ENCODE assay signal across 17 mouse cellular contexts in the genomic region with DNA sequence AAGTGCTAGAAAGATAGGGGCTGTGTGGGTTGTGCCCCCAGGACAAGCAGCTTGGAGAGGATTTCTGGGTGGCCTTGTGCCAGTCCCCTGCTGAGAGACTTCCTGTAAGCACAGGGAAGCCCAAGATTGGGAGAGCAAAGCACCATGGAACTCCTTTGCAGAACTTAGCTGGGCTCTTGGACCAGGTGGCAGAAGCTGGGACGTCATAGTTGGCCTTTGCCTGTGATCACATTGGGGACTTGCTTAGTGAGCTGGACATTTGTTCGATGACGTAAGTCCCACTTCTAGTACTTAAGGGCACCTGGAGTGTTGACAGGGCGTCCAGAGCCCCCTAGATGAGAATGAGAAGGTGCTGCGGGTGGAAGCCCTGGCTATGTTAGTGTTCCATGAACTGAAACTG.
DNase-seq lines count a peak whose midpoint lies in the region; ATAC-seq lines count a peak whose summit lies in the region.
"Had no signal": no experiment of that assay in that cellular context is flagged by ENCODE, and none has a peak within 500 bp of the region (broad histone marks: within the 10 kb centered on the region; RNA-seq: fewer than 3 reads in every experiment).

No protein-coding gene starts in this region.

- peak overlapping the region; percentile 4 for H3K4me2 ChIP-seq in heart, embryonic 14.5 days (ENCODE audit: low read length)
- no peak overlapping the region for H3K4me2 ChIP-seq in lung, embryonic 16.5 days (ENCODE audit: low read depth, low read length)
- no peak overlapping the region for H3K4me2 ChIP-seq in kidney, embryonic 14.5 days (replicated peaks; ENCODE audit: low read depth, low read length)
- H3K4me2 ChIP-seq: embryonic facial prominence, embryonic 13.5 days; kidney, embryonic 15.5 days; liver, embryonic 11.5 days had no signal

- H3K9ac ChIP-seq in heart, embryonic 14.5 days (ENCODE audit: low read length), result peak overlapping the region; percentile 2; the same call in 1 of the 2 replicates
- no peak overlapping the region for H3K9ac ChIP-seq in lung, embryonic 16.5 days (ENCODE audit: low read length)
- H3K9ac ChIP-seq in kidney, embryonic 14.5 days (ENCODE audit: low read depth, low read length), result no peak overlapping the region
- H3K9ac ChIP-seq: embryonic facial prominence, embryonic 13.5 days; kidney, embryonic 15.5 days had no signal

- no peaks in the 10 kb centered on the region for H3K27me3 ChIP-seq in heart, embryonic 10.5 days (ENCODE audit: insufficient read depth, poor library complexity, severe bottlenecking)
- H3K27me3 ChIP-seq in heart, embryonic 14.5 days (ENCODE audit: control insufficient read depth, insufficient read depth, low read length), result no peaks in the 10 kb centered on the region
- no peaks in the 10 kb centered on the region for H3K27me3 ChIP-seq in lung, embryonic 16.5 days (ENCODE audit: control insufficient read depth, insufficient read depth, low read depth, low read length)
- H3K27me3 ChIP-seq in kidney, embryonic 14.5 days (ENCODE audit: control insufficient read depth, insufficient read depth, low read length), result no peaks in the 10 kb centered on the region
- H3K27me3 ChIP-seq: embryonic facial prominence, embryonic 13.5 days; kidney, embryonic 15.5 days had no signal

- peaks cover 63% of the 10 kb centered on the region for H3K4me1 ChIP-seq in heart, embryonic 10.5 days
- peaks cover 41 to 54% of the 10 kb centered on the region in 2 experiments for H3K4me1 ChIP-seq in heart, embryonic 14.5 days (ENCODE audit: control insufficient read depth in 2 of 2, insufficient read depth in 2 of 2, low read length in 2 of 2)
- peaks cover 22% of the 10 kb centered on the region for H3K4me1 ChIP-seq in lung, embryonic 16.5 days (replicated peaks; ENCODE audit: control insufficient read depth, insufficient read depth, low read length)
- no peaks in the 10 kb centered on the region for H3K4me1 ChIP-seq in kidney, embryonic 14.5 days (ENCODE audit: control insufficient read depth, insufficient read depth, low read length)
- H3K4me1 ChIP-seq: embryonic facial prominence, embryonic 13.5 days had no signal

- H3K4me3 ChIP-seq in heart, embryonic 10.5 days, result peak overlapping the region; percentile 15; the same call in 1 of the 2 replicates
- no peak overlapping the region for H3K4me3 ChIP-seq in heart, embryonic 14.5 days (ENCODE audit: control insufficient read depth in 1 of 2, insufficient read depth in 1 of 2, low read depth in 1 of 2, low read length in 2 of 2)
- no peak overlapping the region for H3K4me3 ChIP-seq in lung, embryonic 16.5 days (ENCODE audit: low read length)
- H3K4me3 ChIP-seq in kidney, embryonic 14.5 days (ENCODE audit: low read length), result no peak overlapping the region
- H3K4me3 ChIP-seq: embryonic facial prominence, embryonic 13.5 days; kidney, embryonic 15.5 days had no signal

- peak overlapping the region; percentile 78 for H3K27ac ChIP-seq in heart, embryonic 10.5 days
- H3K27ac ChIP-seq in heart, embryonic 14.5 days (replicated peaks in 1 of 2; ENCODE audit: control insufficient read depth in 1 of 2, insufficient read depth in 1 of 2, low read depth in 2 of 2, low read length in 2 of 2), result peak overlapping the region; percentile 74 to 77
- 0 out of 2 replicates have a peak overlapping the region, but pooled peaks have one; percentile 32 for H3K27ac ChIP-seq in lung, embryonic 16.5 days (ENCODE audit: low read length)
- H3K27ac ChIP-seq in kidney, embryonic 14.5 days (ENCODE audit: low read depth, low read length), result no peak overlapping the region
- H3K27ac ChIP-seq: embryonic facial prominence, embryonic 13.5 days; kidney, embryonic 15.5 days; stomach, postnatal 0 days had no signal

- DNase-seq in heart, embryonic 10.5 days (ENCODE audit: low spot score), result no peak
- DNase-seq in heart, adult 9 months (ENCODE audit: low spot score in 2 of 2), result no peak
- peak; percentile 53 to 54 for DNase-seq in cerebellum, postnatal 10 days
- no peak for DNase-seq in left cerebral cortex, adult 11 months (ENCODE audit: low spot score)
- DNase-seq in thymus, postnatal 36 days, result no peak
- DNase-seq: gastrocnemius, postnatal 14 days had no signal

- no peaks in the 10 kb centered on the region for H3K9me3 ChIP-seq in heart, embryonic 10.5 days
- H3K9me3 ChIP-seq in heart, embryonic 14.5 days (ENCODE audit: control insufficient read depth, low read length), result no peaks in the 10 kb centered on the region
- H3K9me3 ChIP-seq in lung, embryonic 16.5 days (ENCODE audit: control insufficient read depth, low read length), result no peaks in the 10 kb centered on the region
- H3K9me3 ChIP-seq in kidney, embryonic 14.5 days (ENCODE audit: control insufficient read depth, low read length), result no peaks in the 10 kb centered on the region
- H3K9me3 ChIP-seq: embryonic facial prominence, embryonic 13.5 days; kidney, embryonic 15.5 days had no signal

- 0 out of 2 replicates have a peak, but pooled peaks have one; percentile 19 for ATAC-seq in heart, embryonic 14.5 days (ENCODE audit: insufficient number of reproducible peaks, insufficient read depth, low FRiP score, low read depth)
- ATAC-seq in lung, embryonic 16.5 days (ENCODE audit: low read depth), result peak; percentile 37
- no peak for ATAC-seq in kidney, embryonic 14.5 days (ENCODE audit: low FRiP score, low TSS enrichment)
- ATAC-seq: forebrain, embryonic 14.5 days; hindbrain, embryonic 16.5 days; intestine, embryonic 16.5 days; midbrain, embryonic 16.5 days had no signal

- peaks cover 7% of the 10 kb centered on the region; the same call in 1 of the 2 replicates for H3K36me3 ChIP-seq in heart, embryonic 10.5 days
- peaks cover 10% of the 10 kb centered on the region for H3K36me3 ChIP-seq in heart, embryonic 14.5 days (ENCODE audit: control insufficient read depth, insufficient read depth, low read length)
- no peaks in the 10 kb centered on the region for H3K36me3 ChIP-seq in lung, embryonic 16.5 days (ENCODE audit: control insufficient read depth, insufficient read depth, low read length)
- no peaks in the 10 kb centered on the region for H3K36me3 ChIP-seq in kidney, embryonic 14.5 days (ENCODE audit: control insufficient read depth, insufficient read depth, low read length)
- H3K36me3 ChIP-seq: kidney, embryonic 15.5 days had no signal

- 38% methylated on average over 5 of the region's 5 CpGs for WGBS in heart, embryonic 10.5 days
- WGBS in heart, embryonic 14.5 days, result 34% methylated on average over 5 of the region's 5 CpGs
- 44% methylated on average over 5 of the region's 5 CpGs for WGBS in lung, embryonic 16.5 days
- WGBS in kidney, embryonic 14.5 days, result 91% methylated on average over 5 of the region's 5 CpGs

Comparison
In these comparisons a context has a peak if more than half of its experiments do, and no peak if none do; other contexts are left out.
1. DNase-seq: peak in cerebellum, postnatal 10 days (2 of 2); none in heart, embryonic 10.5 days (single experiment), heart, adult 9 months (0 of 2), left cerebral cortex, adult 11 months (single experiment) and thymus, postnatal 36 days (0 of 2).